ENCODE assay signal across 9 mouse cellular contexts in genomic region chr5:41763731-41764721, GRCm38 (mm10). TPM values are rescaled to one million over a fixed set of nuclear protein-coding genes. Genes with fewer than 3 reads are reported as not detected.
A peak's percentile ranks its signal among the peaks of the same experiment; 100 is the strongest.
DNase-seq lines count a peak whose midpoint lies in the region; ATAC-seq and TF ChIP-seq lines count a peak whose summit lies in the region.
"Had no signal": no experiment of that assay in that cellular context is flagged by ENCODE, and none has a peak within 500 bp of the region (broad histone marks: within the 10 kb centered on the region; RNA-seq: fewer than 3 reads in every experiment).

Nkx3-2 (minus strand) TSS chr5:41764501.

- DNase-seq in cerebellum, postnatal 10 days = peak; percentile 38 to 41
- DNase-seq in cerebellum, adult 2 months = no peak
- peak; percentile 75 for DNase-seq in ES-E14 (ENCODE audit: low read depth, low spot score)
- peak; percentile 95 for DNase-seq in midbrain, embryonic 11.5 days (ENCODE audit: low spot score, missing footprints)
- no peak for DNase-seq in cerebellum, adult 11 months
- DNase-seq in right cerebral cortex, postnatal 10 days (ENCODE audit: low spot score in 2 of 2) = no peak
- no peak for DNase-seq in urinary bladder, postnatal 25 days (ENCODE audit: low spot score)

- peak within 1 kb of the TSS; percentile 52 for H3K4me2 ChIP-seq in forebrain, embryonic 16.5 days (ENCODE audit: low read length)
- peak within 1 kb of the TSS; percentile 64 for H3K4me2 ChIP-seq in midbrain, embryonic 11.5 days

- H3K9ac ChIP-seq in ES-E14 (ENCODE audit: insufficient read depth, low read depth, low read length, poor library complexity, severe bottlenecking) = peak within 1 kb of the TSS; percentile 28; the same call in 1 of the 2 replicates
- no peak within 1 kb of the TSS for H3K9ac ChIP-seq in forebrain, embryonic 16.5 days (replicated peaks; ENCODE audit: low read depth, low read length)
- no peak within 1 kb of the TSS; the same call in 1 of the 2 replicates for H3K9ac ChIP-seq in midbrain, embryonic 11.5 days (ENCODE audit: low read length)

- peaks cover 11% of the 10 kb centered on the region; the same call in 1 of the 2 replicates for H3K27me3 ChIP-seq in cerebellum, adult 2 months (ENCODE audit: control insufficient read depth, insufficient read depth, low read length)
- H3K27me3 ChIP-seq in forebrain, embryonic 16.5 days (replicated peaks; ENCODE audit: control insufficient read depth, insufficient read depth, low read length) = peaks cover 87% of the 10 kb centered on the region
- peaks cover 83% of the 10 kb centered on the region for H3K27me3 ChIP-seq in midbrain, embryonic 11.5 days (ENCODE audit: control insufficient read depth, insufficient read depth, low read length)

- no peaks in the 10 kb centered on the region for H3K36me3 ChIP-seq in ES-E14 (ENCODE audit: control insufficient read depth, insufficient read depth, low read length, poor library complexity, severe bottlenecking)
- H3K36me3 ChIP-seq in forebrain, embryonic 16.5 days (ENCODE audit: control insufficient read depth, insufficient read depth) = no peaks in the 10 kb centered on the region
- no peaks in the 10 kb centered on the region for H3K36me3 ChIP-seq in midbrain, embryonic 11.5 days (ENCODE audit: control insufficient read depth, insufficient read depth, low read length)

- ATAC-seq in forebrain, embryonic 16.5 days = peak; percentile 12
- ATAC-seq in midbrain, embryonic 11.5 days (ENCODE audit: low FRiP score) = peak; percentile 81

- H3K4me1 ChIP-seq in cerebellum, adult 2 months (ENCODE audit: control insufficient read depth, insufficient read depth, low read length) = no peaks in the 10 kb centered on the region; the same call in 1 of the 2 replicates
- H3K4me1 ChIP-seq in ES-E14 (ENCODE audit: control insufficient read depth in 2 of 2, insufficient read depth in 2 of 2, low read length in 2 of 2, poor library complexity in 1 of 2) = peaks cover 0 to 8% of the 10 kb centered on the region in 2 experiments; a peak in 2 of 4 replicates
- H3K4me1 ChIP-seq in forebrain, embryonic 16.5 days (replicated peaks; ENCODE audit: control insufficient read depth, insufficient read depth, low read length) = peaks cover 30% of the 10 kb centered on the region
- H3K4me1 ChIP-seq in midbrain, embryonic 11.5 days (ENCODE audit: control insufficient read depth, insufficient read depth, low read length) = peaks cover 21% of the 10 kb centered on the region

- no peaks in the 10 kb centered on the region for H3K9me3 ChIP-seq in ES-E14 (ENCODE audit: control insufficient read depth, insufficient read depth, low read depth, low read length)
- no peaks in the 10 kb centered on the region for H3K9me3 ChIP-seq in forebrain, embryonic 16.5 days (ENCODE audit: control insufficient read depth, low read length)
- no peaks in the 10 kb centered on the region for H3K9me3 ChIP-seq in midbrain, embryonic 11.5 days (ENCODE audit: control insufficient read depth, low read length)

- in situ Hi-C loops in ES-E14 (cut with MboI; ENCODE audit: low sequenced_read_pairs in 2 of 2, unreplicated experiment in 2 of 2) = no loop called here

- no peak for TF ChIP-seq CTCF in cerebellum, adult 2 months (IDR thresholded peaks at IDR 0.05; ENCODE audit: borderline replicate concordance, insufficient read depth, low read depth, low read length)

- no peak within 1 kb of the TSS for H3K4me3 ChIP-seq in cerebellum, adult 2 months (replicated peaks; ENCODE audit: insufficient read depth, low read depth, low read length)
- peak within 1 kb of the TSS; percentile 55 to 67 for H3K4me3 ChIP-seq in ES-E14 (ENCODE audit: insufficient read depth in 1 of 2, low read depth in 1 of 2, low read length in 2 of 2, poor library complexity in 1 of 2, severe bottlenecking in 1 of 2)
- peak within 1 kb of the TSS; percentile 31 for H3K4me3 ChIP-seq in forebrain, embryonic 16.5 days (replicated peaks; ENCODE audit: low read length)
- peak within 1 kb of the TSS; percentile 34 for H3K4me3 ChIP-seq in midbrain, embryonic 11.5 days (ENCODE audit: low read depth, low read length)
- H3K4me3 ChIP-seq: erythroblast, embryonic 14.5 days had no signal

- WGBS in cerebellum, adult 2 months = under 1% methylated on average over 78 of the region's 79 CpGs
- WGBS in forebrain, embryonic 16.5 days = under 1% methylated on average over 65 of the region's 79 CpGs
- WGBS in midbrain, embryonic 11.5 days = under 1% methylated on average over 69 of the region's 79 CpGs

- no peak for TF ChIP-seq POLR2A in cerebellum, adult 2 months (IDR thresholded peaks at IDR 0.05; ENCODE audit: borderline replicate concordance, insufficient read depth, low read length)

- H3K27ac ChIP-seq in cerebellum, adult 2 months (ENCODE audit: insufficient read depth, low read length) = no peak within 1 kb of the TSS
- H3K27ac ChIP-seq in ES-E14 (ENCODE audit: insufficient read depth, low read depth, low read length, poor library complexity, severe bottlenecking) = no peak within 1 kb of the TSS
- no peak within 1 kb of the TSS for H3K27ac ChIP-seq in forebrain, embryonic 16.5 days (ENCODE audit: low read length)
- no peak within 1 kb of the TSS for H3K27ac ChIP-seq in midbrain, embryonic 11.5 days (ENCODE audit: low read depth, low read length)

TF ChIP-seq in ES-E14, 5 proteins besides CTCF, POLR2A, EP300 and RAD21:
- no peak for TF ChIP-seq HCFC1 (IDR thresholded peaks at IDR 0.05; ENCODE audit: borderline replicate concordance, insufficient read depth, low read length)
TF ChIP-seq in ES-E14: peak in this region for 0.

RNA-seq across cellular contexts. Expression of gene Nkx3-2, which starts in this region (rescaled TPM):
- not detected in 2 replicates for polyA plus RNA-seq in cerebellum, adult 2 months (2012; rRNA removed)
- total RNA-seq in ES-E14 (2012; rRNA removed) = 0.13 TPM in 1 of 2 replicates, not detected in the other
- polyA plus RNA-seq in forebrain, embryonic 16.5 days (2015; fragmentation: Nextera tagmentation; extraction: Ambion mirVana) = not detected in 2 replicates
- 0.27 TPM in 1 of 2 replicates, not detected in the other for polyA plus RNA-seq in midbrain, embryonic 11.5 days (2014; fragmentation: Nextera tagmentation; extraction: Ambion mirVana)
- polyA plus RNA-seq: erythroblast, embryonic 14.5 days had no signal

Comparison
In these comparisons a context has a peak if more than half of its experiments do, and no peak if none do; other contexts are left out.
1. DNase-seq: peak in cerebellum, postnatal 10 days (2 of 2); none in cerebellum, adult 2 months (0 of 2), cerebellum, adult 11 months (single experiment), right cerebral cortex, postnatal 10 days (0 of 2) and urinary bladder, postnatal 25 days (single experiment).
2. Peak in DNase-seq, H3K4me3 ChIP-seq and H3K9ac ChIP-seq in ES-E14; RNA of the gene not detected or under 1 TPM.
3. Peak in ATAC-seq, H3K4me3 ChIP-seq and H3K4me2 ChIP-seq in forebrain, embryonic 16.5 days; RNA of the gene not detected or under 1 TPM.
4. Peak in DNase-seq, ATAC-seq, H3K4me3 ChIP-seq and H3K4me2 ChIP-seq in midbrain, embryonic 11.5 days; RNA of the gene not detected or under 1 TPM.